Mouse (Mus musculus): ENCODE data around the gene Igsf10. TPM values are rescaled to one million over a fixed set of nuclear protein-coding genes. Genes with fewer than 3 reads are reported as not detected.

The Igsf10 gene
- polyA plus RNA-seq, 1 experiment, result 0.04 TPM

GRCm38 (mm10) chr3:59296563-59297130 is 47.5 kb downstream of the Igsf10 start:
- no peaks in the 10 kb centered on the region for H3K27me3 ChIP-seq (ENCODE audit: control insufficient read depth, insufficient read depth, insufficient read length)
- no peaks in the 10 kb centered on the region for H3K36me3 ChIP-seq (ENCODE audit: control insufficient read depth, insufficient read depth)
- no peaks in the 10 kb centered on the region for H3K79me2 ChIP-seq (ENCODE audit: control insufficient read depth, insufficient read depth)
- H3ac ChIP-seq (ENCODE audit: control insufficient read depth, insufficient read length, low read depth), result no peak overlapping the region
- H3K4me3 ChIP-seq (ENCODE audit: insufficient read depth, poor library complexity, severe bottlenecking), result no peak overlapping the region
- no peak for TF ChIP-seq CTCF (IDR thresholded peaks at IDR 0.05; ENCODE audit: control insufficient read depth, insufficient read depth, insufficient read length)
- TF ChIP-seq USF1 (IDR thresholded peaks at IDR 0.05; ENCODE audit: low read depth), result peak; percentile 44
- TF ChIP-seq MYOG (IDR thresholded peaks at IDR 0.05; ENCODE audit: control insufficient read depth, extremely low read depth, insufficient read length), result no peak
- TF ChIP-seq MYOD1 (IDR thresholded peaks at IDR 0.05; ENCODE audit: control insufficient read depth, insufficient read length, low read depth), result no peak
- peak; percentile 83 for TF ChIP-seq FOSL1 (IDR thresholded peaks at IDR 0.05; ENCODE audit: insufficient read depth, low read length, poor library complexity, severe bottlenecking)
- TF ChIP-seq CEBPB (IDR thresholded peaks at IDR 0.05; ENCODE audit: low read depth), result peak; percentile 79
- TF ChIP-seq MAX (IDR thresholded peaks at IDR 0.05), result peak; percentile 7
- no peaks in the 10 kb centered on the region for H3K79me3 ChIP-seq (ENCODE audit: low read depth)

GRCm38 (mm10) chr3:59295699-59296562 is 48.3 kb downstream of the Igsf10 start:
- Histone ChIP-seq H3K27me3 (ENCODE audit: control insufficient read depth, insufficient read depth, insufficient read length) (no peaks in the 10 kb centered on the region), H3K36me3 (ENCODE audit: control insufficient read depth, insufficient read depth) (no peaks in the 10 kb centered on the region), H3K4me3 (ENCODE audit: insufficient read depth, poor library complexity, severe bottlenecking) (no peak overlapping the region), H3ac (ENCODE audit: control insufficient read depth, insufficient read length, low read depth) (peak overlapping the region; percentile 14), H3K79me2 (ENCODE audit: control insufficient read depth, insufficient read depth) (no peaks in the 10 kb centered on the region), H3K79me3 (ENCODE audit: low read depth) (no peaks in the 10 kb centered on the region)
- peak; percentile 42 for TF ChIP-seq MAX (IDR thresholded peaks at IDR 0.05)
- no peak for TF ChIP-seq MYOD1 (IDR thresholded peaks at IDR 0.05; ENCODE audit: control insufficient read depth, insufficient read length, low read depth)

GRCm38 (mm10) chr3:59293437-59294199 is 50.6 kb downstream of the Igsf10 start:
- Histone ChIP-seq H3K4me3 (ENCODE audit: insufficient read depth, poor library complexity, severe bottlenecking) (no peak overlapping the region), H3K36me3 (ENCODE audit: control insufficient read depth, insufficient read depth) (no peaks in the 10 kb centered on the region), H3K27me3 (ENCODE audit: control insufficient read depth, insufficient read depth, insufficient read length) (no peaks in the 10 kb centered on the region), H3K79me3 (ENCODE audit: low read depth) (no peaks in the 10 kb centered on the region), H3K79me2 (ENCODE audit: control insufficient read depth, insufficient read depth) (no peaks in the 10 kb centered on the region), H3ac (ENCODE audit: control insufficient read depth, insufficient read length, low read depth) (no peak overlapping the region)
- no peak for TF ChIP-seq MYOG (IDR thresholded peaks at IDR 0.05; ENCODE audit: control insufficient read depth, extremely low read depth, insufficient read length)

GRCm38 (mm10) chr3:59290551-59290950 is 53.6 kb downstream of the Igsf10 start:
- no peaks in the 10 kb centered on the region for H3K79me3 ChIP-seq (ENCODE audit: low read depth)
- no peak overlapping the region for H3ac ChIP-seq (ENCODE audit: control insufficient read depth, insufficient read length, low read depth)
- no peak overlapping the region for H3K4me3 ChIP-seq (ENCODE audit: insufficient read depth, poor library complexity, severe bottlenecking)
- TF ChIP-seq CEBPB (IDR thresholded peaks at IDR 0.05; ENCODE audit: low read depth) (peak; percentile 38), CTCF (IDR thresholded peaks at IDR 0.05; ENCODE audit: control insufficient read depth, insufficient read depth, insufficient read length) (no peak), MAX (IDR thresholded peaks at IDR 0.05) (peak; percentile 58), FOSL1 (IDR thresholded peaks at IDR 0.05; ENCODE audit: insufficient read depth, low read length, poor library complexity, severe bottlenecking) (no peak), MYOD1 (IDR thresholded peaks at IDR 0.05; ENCODE audit: control insufficient read depth, insufficient read length, low read depth) (no peak)
- no peaks in the 10 kb centered on the region for H3K27me3 ChIP-seq (ENCODE audit: control insufficient read depth, insufficient read depth, insufficient read length)
- H3K79me2 ChIP-seq (ENCODE audit: control insufficient read depth, insufficient read depth), result no peaks in the 10 kb centered on the region
- no peaks in the 10 kb centered on the region for H3K36me3 ChIP-seq (ENCODE audit: control insufficient read depth, insufficient read depth)

- H3ac ChIP-seq (ENCODE audit: control insufficient read depth, insufficient read length, low read depth), result no peak overlapping the region
- no peak overlapping the region for H3K4me3 ChIP-seq (ENCODE audit: insufficient read depth, poor library complexity, severe bottlenecking)
- no peaks in the 10 kb centered on the region for H3K79me2 ChIP-seq (ENCODE audit: control insufficient read depth, insufficient read depth)
- H3K27me3 ChIP-seq (ENCODE audit: control insufficient read depth, insufficient read depth, insufficient read length), result no peaks in the 10 kb centered on the region
- H3K36me3 ChIP-seq (ENCODE audit: control insufficient read depth, insufficient read depth), result no peaks in the 10 kb centered on the region
- H3K79me3 ChIP-seq (ENCODE audit: low read depth), result no peaks in the 10 kb centered on the region
- no peak for TF ChIP-seq CTCF (IDR thresholded peaks at IDR 0.05; ENCODE audit: control insufficient read depth, insufficient read depth, insufficient read length)
- TF ChIP-seq USF1 (IDR thresholded peaks at IDR 0.05; ENCODE audit: low read depth), result no peak
- no peak for TF ChIP-seq MAX (IDR thresholded peaks at IDR 0.05)
- no peak for TF ChIP-seq CEBPB (IDR thresholded peaks at IDR 0.05; ENCODE audit: low read depth)
- TF ChIP-seq MYOG (IDR thresholded peaks at IDR 0.05; ENCODE audit: control insufficient read depth, extremely low read depth, insufficient read length), result no peak
- TF ChIP-seq FOSL1 (IDR thresholded peaks at IDR 0.05; ENCODE audit: insufficient read depth, low read length, poor library complexity, severe bottlenecking), result no peak
- TF ChIP-seq MYOD1 (IDR thresholded peaks at IDR 0.05; ENCODE audit: control insufficient read depth, insufficient read length, low read depth), result no peak
Measured at GRCm38 (mm10) chr3:59278620-59279019, 65.6 kb downstream of the Igsf10 start.

- Histone ChIP-seq H3K4me3 (ENCODE audit: insufficient read depth, poor library complexity, severe bottlenecking) (no peak overlapping the region), H3ac (ENCODE audit: control insufficient read depth, insufficient read length, low read depth) (no peak overlapping the region), H3K36me3 (ENCODE audit: control insufficient read depth, insufficient read depth) (no peaks in the 10 kb centered on the region), H3K27me3 (ENCODE audit: control insufficient read depth, insufficient read depth, insufficient read length) (no peaks in the 10 kb centered on the region), H3K79me2 (ENCODE audit: control insufficient read depth, insufficient read depth) (no peaks in the 10 kb centered on the region), H3K79me3 (ENCODE audit: low read depth) (no peaks in the 10 kb centered on the region)
- TF ChIP-seq MAX (IDR thresholded peaks at IDR 0.05) (no peak), USF1 (IDR thresholded peaks at IDR 0.05; ENCODE audit: low read depth) (no peak), FOSL1 (IDR thresholded peaks at IDR 0.05; ENCODE audit: insufficient read depth, low read length, poor library complexity, severe bottlenecking) (no peak), CEBPB (IDR thresholded peaks at IDR 0.05; ENCODE audit: low read depth) (no peak), MYOD1 (IDR thresholded peaks at IDR 0.05; ENCODE audit: control insufficient read depth, insufficient read length, low read depth) (no peak), MYOG (IDR thresholded peaks at IDR 0.05; ENCODE audit: control insufficient read depth, extremely low read depth, insufficient read length) (no peak), CTCF (IDR thresholded peaks at IDR 0.05; ENCODE audit: control insufficient read depth, insufficient read depth, insufficient read length) (no peak)
Measured at GRCm38 (mm10) chr3:59278254-59278533, 66.0 kb downstream of the Igsf10 start.

Data from C2C12 (cell line).